Mouse (Mus musculus): ENCODE measurements at regions not wholly inside any gene's neighbourhood (a gene's known extent, or its start where the extent isn't known, plus 50 kb on each side); places are given as distances from the start of the nearest gene placed in this dataset.

DNA sequence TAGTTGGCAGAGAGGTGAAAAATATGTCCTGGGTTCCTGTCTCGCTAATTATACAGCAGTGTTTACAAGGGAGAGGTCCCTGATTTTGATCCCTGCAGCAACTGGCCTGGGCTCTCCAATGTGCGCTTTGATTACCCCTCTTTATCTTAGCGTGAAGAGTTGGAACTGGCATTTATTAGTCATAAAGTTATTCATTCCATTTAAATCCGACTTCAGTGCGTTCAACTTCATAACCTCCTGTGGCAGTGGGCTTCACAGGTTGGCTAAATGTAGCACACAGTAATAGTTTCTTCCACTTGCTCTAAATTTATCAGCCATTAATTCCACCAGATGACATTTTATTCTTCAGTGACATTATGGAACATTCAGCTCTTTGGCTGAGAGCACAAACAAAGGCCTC, 113.0 kb upstream of the Hmgn3 start:
- H3K4me1 ChIP-seq, result no peaks in the 10 kb centered on the region
- WGBS, result 60% methylated on average over 5 of the region's 5 CpGs
- no peak overlapping the region for H3K4me2 ChIP-seq
- H3K4me3 ChIP-seq (replicated peaks), result no peak overlapping the region
- H3K9ac ChIP-seq (replicated peaks), result no peak overlapping the region
- H3K27me3 ChIP-seq (replicated peaks), result no peaks in the 10 kb centered on the region
- ATAC-seq (ENCODE audit: low FRiP score), result no peak
- no peaks in the 10 kb centered on the region for H3K9me3 ChIP-seq (replicated peaks)
- no peaks in the 10 kb centered on the region for H3K36me3 ChIP-seq
- no peak overlapping the region for H3K27ac ChIP-seq (replicated peaks)

DNA sequence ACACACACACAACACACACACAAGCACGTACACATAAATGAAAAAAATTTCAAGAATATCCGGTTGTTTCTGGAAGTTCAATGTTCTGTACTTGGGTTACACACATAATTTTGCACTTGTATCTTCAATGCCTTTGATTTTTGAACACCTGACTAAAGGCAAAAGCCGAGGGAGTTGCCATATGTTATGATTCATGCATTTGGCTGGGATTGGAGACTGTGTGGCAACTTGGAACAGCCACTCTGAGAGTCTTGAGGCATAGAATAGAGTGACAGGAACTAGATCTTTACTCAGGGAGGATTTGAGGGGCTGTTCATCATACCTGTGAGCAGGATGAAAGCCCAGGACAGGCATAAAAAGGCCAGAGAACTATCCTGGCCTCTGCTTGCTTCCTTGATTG, 112.5 kb upstream of the Hmgn3 start:
- H3K4me2 ChIP-seq, result no peak overlapping the region
- H3K36me3 ChIP-seq, result no peaks in the 10 kb centered on the region
- no peak for ATAC-seq (ENCODE audit: low FRiP score)
- H3K9ac ChIP-seq (replicated peaks), result no peak overlapping the region
- H3K4me1 ChIP-seq, result no peaks in the 10 kb centered on the region
- H3K9me3 ChIP-seq (replicated peaks), result no peaks in the 10 kb centered on the region
- no peaks in the 10 kb centered on the region for H3K27me3 ChIP-seq (replicated peaks)
- WGBS, result 85% methylated on average over 3 of the region's 3 CpGs
- no peak overlapping the region for H3K4me3 ChIP-seq (replicated peaks)
- H3K27ac ChIP-seq (replicated peaks), result no peak overlapping the region

DNA sequence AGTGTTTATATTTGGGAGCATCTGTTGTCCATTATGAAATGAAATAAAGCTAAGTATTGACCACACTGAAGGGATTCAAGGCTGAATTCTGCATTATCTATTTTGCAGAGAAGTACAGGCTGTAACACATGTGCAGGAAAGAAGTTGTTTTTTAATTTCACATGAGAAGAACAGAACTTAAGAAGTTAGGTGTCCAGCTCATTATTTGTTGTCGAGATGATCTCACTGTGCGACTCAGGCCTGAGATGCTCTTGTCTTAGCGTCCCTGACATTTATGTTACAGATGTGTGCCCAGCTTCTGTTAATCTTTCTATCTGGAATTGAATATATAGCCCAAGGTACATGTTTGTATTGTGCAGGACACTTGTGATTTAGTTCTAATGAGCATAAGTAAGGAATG, 112.0 kb upstream of the Hmgn3 start:
- H3K27me3 ChIP-seq (replicated peaks), result no peaks in the 10 kb centered on the region
- no peak overlapping the region for H3K9ac ChIP-seq (replicated peaks)
- H3K4me1 ChIP-seq, result no peaks in the 10 kb centered on the region
- 91% methylated on average over 3 of the region's 3 CpGs for WGBS
- H3K9me3 ChIP-seq (replicated peaks), result no peaks in the 10 kb centered on the region
- no peaks in the 10 kb centered on the region for H3K36me3 ChIP-seq
- no peak overlapping the region for H3K4me2 ChIP-seq
- H3K4me3 ChIP-seq (replicated peaks), result no peak overlapping the region
- ATAC-seq (ENCODE audit: low FRiP score), result no peak
- H3K27ac ChIP-seq (replicated peaks), result no peak overlapping the region

DNA sequence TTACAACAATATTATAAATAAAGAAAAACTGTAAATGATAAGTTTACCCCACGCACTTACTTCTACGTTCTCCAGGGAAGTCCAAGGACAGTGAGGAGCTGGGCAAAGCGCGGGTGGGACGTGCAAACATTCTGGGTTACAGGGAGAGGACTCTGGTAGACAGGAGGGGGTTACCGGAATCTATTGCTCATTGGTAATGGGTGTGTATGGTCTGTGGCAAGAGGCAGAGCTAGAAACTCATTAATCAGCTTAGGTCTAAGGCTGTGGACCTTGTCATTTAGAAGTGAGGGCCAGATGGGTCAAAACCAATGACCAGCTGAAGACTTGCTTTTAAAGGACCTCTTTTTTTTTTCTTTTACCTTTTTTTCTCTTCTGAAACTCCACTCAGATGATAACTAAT, 107.9 kb upstream of the Hmgn3 start:
- H3K9me3 ChIP-seq (replicated peaks), result no peaks in the 10 kb centered on the region
- no peaks in the 10 kb centered on the region for H3K27me3 ChIP-seq (replicated peaks)
- H3K4me1 ChIP-seq, result no peaks in the 10 kb centered on the region
- no peak overlapping the region for H3K27ac ChIP-seq (replicated peaks)
- H3K9ac ChIP-seq (replicated peaks), result no peak overlapping the region
- 95% methylated on average over 6 of the region's 6 CpGs for WGBS
- no peak overlapping the region for H3K4me2 ChIP-seq
- H3K4me3 ChIP-seq (replicated peaks), result no peak overlapping the region
- ATAC-seq (ENCODE audit: low FRiP score), result no peak
- H3K36me3 ChIP-seq, result no peaks in the 10 kb centered on the region

DNA sequence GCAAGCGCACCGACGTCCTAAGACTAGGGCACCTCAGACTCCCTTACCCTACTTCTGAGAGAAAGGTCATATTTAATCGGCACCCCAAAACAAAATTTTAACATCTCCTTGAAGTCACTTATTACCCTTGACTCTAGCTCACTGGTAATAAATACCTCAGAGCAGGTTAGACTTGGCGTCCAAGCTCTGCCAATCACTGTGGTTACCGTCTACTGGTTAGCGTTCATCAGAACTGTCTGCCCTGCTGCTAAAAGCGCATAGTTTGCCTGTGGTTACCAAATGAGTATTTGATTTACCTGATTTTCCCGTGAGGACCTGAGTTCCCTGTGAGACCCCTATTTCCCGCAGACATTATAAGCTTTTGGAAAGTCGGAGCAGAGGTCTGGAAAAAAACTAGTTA, 107.3 kb upstream of the Hmgn3 start:
- Histone ChIP-seq H3K4me2 (no peak overlapping the region), H3K4me3 (replicated peaks) (no peak overlapping the region), H3K9ac (replicated peaks) (no peak overlapping the region), H3K27ac (replicated peaks) (no peak overlapping the region), H3K27me3 (replicated peaks) (no peaks in the 10 kb centered on the region), H3K36me3 (no peaks in the 10 kb centered on the region), H3K4me1 (no peaks in the 10 kb centered on the region), H3K9me3 (replicated peaks) (no peaks in the 10 kb centered on the region)
- ATAC-seq (ENCODE audit: low FRiP score), result no peak
- 89% methylated on average over 11 of the region's 11 CpGs for WGBS

DNA sequence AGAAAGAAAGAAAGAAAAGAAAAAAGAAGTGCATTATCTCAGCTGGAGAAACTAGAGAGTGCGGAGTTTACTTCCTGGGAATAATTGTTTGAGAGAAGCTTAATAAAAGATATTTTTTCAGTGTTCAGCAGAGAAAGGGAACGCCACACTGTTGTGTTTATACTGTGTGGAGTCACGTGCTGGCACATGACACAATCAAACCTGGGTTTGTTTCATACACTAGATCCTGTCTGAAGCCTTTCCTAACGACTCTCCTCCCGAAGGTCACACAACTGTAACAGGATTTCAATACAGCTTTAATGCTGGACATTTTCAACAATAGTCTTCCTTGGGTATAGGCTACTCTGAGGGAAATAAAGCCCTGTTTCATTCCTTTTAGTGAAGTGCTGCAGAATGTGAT, 105.3 kb upstream of the Hmgn3 start:
- Histone ChIP-seq H3K4me1 (no peaks in the 10 kb centered on the region), H3K27me3 (replicated peaks) (no peaks in the 10 kb centered on the region), H3K36me3 (no peaks in the 10 kb centered on the region), H3K27ac (replicated peaks) (no peak overlapping the region), H3K4me2 (no peak overlapping the region), H3K9me3 (replicated peaks) (no peaks in the 10 kb centered on the region), H3K9ac (replicated peaks) (no peak overlapping the region), H3K4me3 (replicated peaks) (no peak overlapping the region)
- 63% methylated on average over 5 of the region's 5 CpGs for WGBS
- no peak for ATAC-seq (ENCODE audit: low FRiP score)

DNA sequence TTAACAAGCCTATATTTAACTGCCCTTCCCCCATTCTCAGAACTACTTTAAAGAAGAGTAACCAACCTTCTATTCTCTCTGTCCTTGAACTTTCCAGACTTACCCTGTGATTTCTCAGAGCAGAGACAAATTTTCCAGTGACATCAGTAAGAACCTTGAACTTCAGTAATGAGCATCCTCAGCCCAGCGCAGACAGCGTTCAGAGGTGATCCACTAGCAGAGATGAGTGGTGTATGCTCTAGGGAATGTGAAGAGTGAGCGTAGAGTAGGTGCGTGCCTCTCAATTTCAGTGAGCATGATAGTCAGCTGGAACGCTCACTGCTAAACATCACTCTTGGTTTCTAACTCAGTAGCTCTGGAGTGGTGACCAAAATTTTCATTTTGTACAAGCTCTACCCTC, 103.4 kb upstream of the Hmgn3 start:
- 93% methylated on average over 5 of the region's 5 CpGs for WGBS
- ATAC-seq (ENCODE audit: low FRiP score), result no peak
- Histone ChIP-seq H3K4me2 (no peak overlapping the region), H3K27ac (replicated peaks) (no peak overlapping the region), H3K9ac (replicated peaks) (no peak overlapping the region), H3K4me1 (no peaks in the 10 kb centered on the region), H3K27me3 (replicated peaks) (no peaks in the 10 kb centered on the region), H3K36me3 (no peaks in the 10 kb centered on the region), H3K4me3 (replicated peaks) (no peak overlapping the region), H3K9me3 (replicated peaks) (no peaks in the 10 kb centered on the region)

DNA sequence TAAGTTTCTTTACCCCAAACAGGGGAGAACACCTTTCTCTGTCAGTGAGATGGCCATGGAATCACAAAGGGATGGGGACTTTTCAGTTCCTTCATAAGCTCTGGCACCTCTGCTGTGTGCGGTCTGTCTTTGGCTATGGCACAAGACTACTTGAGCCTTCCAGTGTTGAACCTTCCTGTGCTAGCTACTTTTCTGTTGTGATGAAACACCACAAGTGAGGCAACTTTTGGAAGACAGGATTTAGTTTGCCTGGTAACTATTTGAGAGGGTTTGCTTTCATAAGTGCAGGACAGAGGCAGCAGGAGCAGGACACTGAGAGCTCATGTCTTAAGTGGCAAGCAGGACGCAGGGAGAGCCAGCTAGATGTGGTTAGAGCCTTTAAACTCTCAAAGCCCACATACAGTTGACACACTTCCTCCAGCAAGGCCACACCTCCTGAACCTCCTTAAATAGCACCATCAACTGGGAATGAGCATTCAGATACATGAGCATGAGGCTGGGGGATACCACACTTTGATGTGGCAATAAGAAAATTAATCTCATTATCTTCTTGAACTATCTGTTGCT, 101.8 kb upstream of the Hmgn3 start:
- ATAC-seq (ENCODE audit: low FRiP score), result no peak

DNA sequence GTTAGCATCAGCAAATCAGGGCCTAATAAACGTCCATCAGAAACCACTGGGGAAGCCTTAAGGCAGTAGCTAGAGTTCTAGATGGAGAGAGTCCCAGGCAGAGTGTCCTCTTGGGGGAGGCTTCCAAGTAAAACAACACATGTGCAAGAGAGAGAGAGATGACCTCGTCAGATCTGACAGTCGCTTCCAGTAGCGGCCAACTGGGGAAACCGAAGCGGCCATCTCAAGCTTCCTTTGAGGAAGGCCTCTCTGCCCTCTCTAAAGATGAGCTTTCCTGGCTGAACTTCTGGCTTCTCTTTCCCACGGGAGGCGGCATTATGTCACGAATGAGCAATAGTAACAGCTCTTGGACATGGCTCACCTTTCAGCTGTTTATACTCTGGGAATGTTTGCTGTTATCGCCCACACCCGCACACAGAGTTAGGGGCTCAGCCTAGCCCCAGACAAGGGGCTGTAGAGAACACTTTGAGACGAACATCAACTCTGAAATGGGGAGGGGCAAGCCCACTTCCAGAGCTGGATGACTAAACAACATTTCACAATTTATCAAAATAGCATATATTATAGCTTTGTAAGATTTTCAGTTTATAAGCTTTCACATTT, 100.7 kb upstream of the Hmgn3 start:
- Histone ChIP-seq H3K27ac (replicated peaks) (no peak overlapping the region), H3K27me3 (replicated peaks) (no peaks in the 10 kb centered on the region), H3K4me2 (no peak overlapping the region), H3K4me1 (no peaks in the 10 kb centered on the region), H3K36me3 (no peaks in the 10 kb centered on the region), H3K9ac (replicated peaks) (no peak overlapping the region), H3K9me3 (replicated peaks) (no peaks in the 10 kb centered on the region), H3K4me3 (replicated peaks) (no peak overlapping the region)
- 78% methylated on average over 12 of the region's 12 CpGs for WGBS
- no peak for ATAC-seq (ENCODE audit: low FRiP score)

More for the DNA sequence above, 101.8 kb upstream of the Hmgn3 start:
- WGBS, result 89% methylated on average over 2 of the region's 2 CpGs
- no peaks in the 10 kb centered on the region for H3K9me3 ChIP-seq (replicated peaks)
- H3K4me1 ChIP-seq, result no peaks in the 10 kb centered on the region
- H3K27me3 ChIP-seq (replicated peaks), result no peaks in the 10 kb centered on the region
- H3K27ac ChIP-seq (replicated peaks), result no peak overlapping the region
- H3K4me2 ChIP-seq, result no peak overlapping the region
- H3K9ac ChIP-seq (replicated peaks), result no peak overlapping the region
- H3K36me3 ChIP-seq, result no peaks in the 10 kb centered on the region
- no peak overlapping the region for H3K4me3 ChIP-seq (replicated peaks)

DNA sequence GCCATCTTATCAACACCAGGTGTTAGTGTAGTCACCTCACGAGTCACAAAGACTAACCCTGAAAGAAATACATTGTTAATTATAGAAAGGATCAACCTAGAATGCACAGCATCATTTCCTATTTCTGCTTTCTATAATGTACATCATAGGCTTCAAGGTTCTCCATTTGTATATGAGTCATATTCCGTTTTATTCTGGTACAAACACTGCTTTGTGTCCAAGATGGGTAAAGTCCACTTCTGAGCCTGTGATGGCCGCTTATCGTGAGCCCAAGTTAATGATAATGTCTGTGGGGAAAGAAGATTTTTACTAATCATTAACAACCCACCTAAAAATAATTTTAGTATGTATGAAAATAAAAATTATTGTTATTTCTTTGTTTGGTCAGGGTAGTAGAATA, 94.6 kb upstream of the Hmgn3 start:
- ATAC-seq (ENCODE audit: low FRiP score), result no peak
- no peaks in the 10 kb centered on the region for H3K36me3 ChIP-seq
- no peak overlapping the region for H3K4me2 ChIP-seq
- WGBS, result 95% methylated on average over 4 of the region's 4 CpGs
- H3K27ac ChIP-seq (replicated peaks), result no peak overlapping the region
- no peak overlapping the region for H3K4me3 ChIP-seq (replicated peaks)
- H3K9ac ChIP-seq (replicated peaks), result no peak overlapping the region
- H3K4me1 ChIP-seq, result no peaks in the 10 kb centered on the region
- no peaks in the 10 kb centered on the region for H3K27me3 ChIP-seq (replicated peaks)
- no peaks in the 10 kb centered on the region for H3K9me3 ChIP-seq (replicated peaks)

DNA sequence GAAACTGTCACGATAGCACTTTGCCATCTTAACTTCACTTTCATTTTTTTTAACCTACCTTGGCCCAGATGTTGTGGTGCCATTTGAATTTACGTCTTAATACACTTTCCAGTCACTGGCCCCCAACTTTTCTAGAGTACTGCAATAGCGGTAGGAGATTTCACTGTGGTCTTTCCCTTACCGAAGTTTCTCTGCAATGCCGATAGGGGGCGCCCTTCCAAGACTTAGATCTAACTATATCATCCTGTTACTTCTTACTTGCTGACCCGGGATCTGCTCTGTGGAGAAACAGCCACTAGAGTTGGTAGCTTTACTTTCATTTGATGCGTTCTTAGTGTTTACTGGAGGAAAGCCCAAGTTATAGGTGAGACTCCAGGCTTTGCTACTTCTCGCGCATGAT, 92.6 kb upstream of the Hmgn3 start:
- Histone ChIP-seq H3K4me1 (no peaks in the 10 kb centered on the region), H3K4me2 (no peak overlapping the region), H3K9me3 (replicated peaks) (no peaks in the 10 kb centered on the region), H3K4me3 (replicated peaks) (no peak overlapping the region), H3K9ac (replicated peaks) (no peak overlapping the region), H3K36me3 (no peaks in the 10 kb centered on the region), H3K27ac (replicated peaks) (no peak overlapping the region), H3K27me3 (replicated peaks) (no peaks in the 10 kb centered on the region)
- 83% methylated on average over 10 of the region's 10 CpGs for WGBS
- ATAC-seq (ENCODE audit: low FRiP score), result no peak

DNA sequence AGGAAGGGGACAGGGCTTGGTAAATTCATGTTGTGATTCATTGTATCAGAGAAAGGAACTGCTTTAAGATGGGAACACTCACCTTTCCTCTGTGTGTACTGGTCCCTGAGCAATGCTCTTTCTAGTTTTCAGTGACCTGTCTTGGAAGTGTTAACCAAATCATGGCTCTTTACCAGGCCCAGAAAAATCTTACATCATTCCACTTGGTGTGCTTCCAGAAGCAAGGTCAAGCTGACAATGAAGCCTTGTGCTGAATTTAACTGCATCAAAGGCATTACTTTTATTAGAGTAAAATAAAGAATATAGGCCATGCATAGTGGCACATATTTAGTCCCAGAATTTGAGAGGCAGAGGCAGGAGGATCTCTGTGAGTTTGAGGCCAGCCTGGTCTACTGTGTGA, 75.4 kb upstream of the Hmgn3 start:
- H3K9me3 ChIP-seq (replicated peaks), result no peaks in the 10 kb centered on the region
- ATAC-seq (ENCODE audit: low FRiP score), result no peak

DNA sequence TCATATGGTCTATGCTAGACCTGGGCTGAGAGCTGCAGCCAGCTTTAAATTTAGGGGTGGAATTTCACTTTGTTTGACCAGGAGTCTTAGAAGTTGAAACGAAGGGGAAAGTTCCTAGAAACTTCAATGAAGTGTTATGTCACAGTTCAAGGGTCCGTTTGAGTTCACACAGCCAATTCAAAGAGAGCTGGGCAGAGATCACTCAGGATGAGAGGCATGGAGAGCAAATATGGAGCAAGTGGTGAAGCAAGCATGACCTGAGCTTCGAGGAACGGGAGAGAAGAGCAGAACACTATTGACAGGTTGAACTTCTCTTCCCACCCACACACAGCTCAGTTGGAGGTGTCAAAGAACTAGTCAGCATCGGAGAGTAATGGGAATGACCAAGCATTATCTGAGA, 56.1 kb upstream of the Hmgn3 start:
- H3K27me3 ChIP-seq (replicated peaks), result no peaks in the 10 kb centered on the region
- H3K4me1 ChIP-seq, result no peaks in the 10 kb centered on the region
- ATAC-seq (ENCODE audit: low FRiP score), result no peak
- H3K9ac ChIP-seq (replicated peaks), result no peak overlapping the region
- no peak overlapping the region for H3K4me3 ChIP-seq (replicated peaks)
- no peaks in the 10 kb centered on the region for H3K9me3 ChIP-seq (replicated peaks)
- no peak overlapping the region for H3K27ac ChIP-seq (replicated peaks)
- no peak overlapping the region for H3K4me2 ChIP-seq
- WGBS, result 85% methylated on average over 5 of the region's 5 CpGs
- no peaks in the 10 kb centered on the region for H3K36me3 ChIP-seq

More for the DNA sequence above, 75.4 kb upstream of the Hmgn3 start:
- H3K36me3 ChIP-seq, result no peaks in the 10 kb centered on the region
- H3K4me1 ChIP-seq, result no peaks in the 10 kb centered on the region
- no peak overlapping the region for H3K9ac ChIP-seq (replicated peaks)
- no peak overlapping the region for H3K27ac ChIP-seq (replicated peaks)
- H3K27me3 ChIP-seq (replicated peaks), result no peaks in the 10 kb centered on the region
- H3K4me3 ChIP-seq (replicated peaks), result no peak overlapping the region
- no peak overlapping the region for H3K4me2 ChIP-seq

All from neural tube, embryonic 15.5 days (tissue).